Mouse (Mus musculus) urinary bladder, adult 2 months (tissue): ENCODE data around the gene Map3k13. TPM values are rescaled to one million over a fixed set of nuclear protein-coding genes. Genes with fewer than 3 reads are reported as not detected.
"Not testable (repeated sequence)": the region's sequence is repeated elsewhere in the genome, so short reads cannot be mapped to it uniquely, and the experiment has no call there.

Experiments
- DNase-seq: peaks from one replicate; pipeline ENCODE4 v3.0.0; 2022; ENCODE audit warnings: low spot score
- polyA plus RNA-seq: library from polyadenylated mRNA; depleted of rRNA; stranded (reverse); fragments of >200 nt; gene quantifications from 2 replicates; pipeline ENCODE4 v1.2.3, GENCODE M21; 2012

The Map3k13 gene
- polyA plus RNA-seq, 1 experiment, result 0.69 TPM

DNA sequence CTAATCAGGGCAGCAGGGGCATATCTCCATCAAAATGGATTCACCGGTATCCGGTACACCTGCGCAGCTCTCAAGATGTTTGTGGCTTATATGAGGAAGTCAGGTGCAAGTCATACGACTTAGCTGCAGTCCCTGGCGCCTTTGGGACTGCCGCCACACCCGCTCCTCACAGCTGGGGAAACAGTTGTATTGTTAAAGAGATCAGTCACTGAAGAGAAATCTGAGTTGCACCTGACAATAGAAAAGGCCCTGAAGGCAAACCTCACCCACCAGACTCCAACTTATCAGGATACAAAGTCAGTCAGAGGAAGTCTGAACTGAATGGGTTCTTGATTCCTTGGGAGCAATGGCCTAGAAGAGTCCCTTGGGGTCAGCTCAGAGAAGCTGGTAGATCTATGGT, 13.6 kb downstream of the Map3k13 start:
- DNase-seq, result not testable (repeated sequence)

DNA sequence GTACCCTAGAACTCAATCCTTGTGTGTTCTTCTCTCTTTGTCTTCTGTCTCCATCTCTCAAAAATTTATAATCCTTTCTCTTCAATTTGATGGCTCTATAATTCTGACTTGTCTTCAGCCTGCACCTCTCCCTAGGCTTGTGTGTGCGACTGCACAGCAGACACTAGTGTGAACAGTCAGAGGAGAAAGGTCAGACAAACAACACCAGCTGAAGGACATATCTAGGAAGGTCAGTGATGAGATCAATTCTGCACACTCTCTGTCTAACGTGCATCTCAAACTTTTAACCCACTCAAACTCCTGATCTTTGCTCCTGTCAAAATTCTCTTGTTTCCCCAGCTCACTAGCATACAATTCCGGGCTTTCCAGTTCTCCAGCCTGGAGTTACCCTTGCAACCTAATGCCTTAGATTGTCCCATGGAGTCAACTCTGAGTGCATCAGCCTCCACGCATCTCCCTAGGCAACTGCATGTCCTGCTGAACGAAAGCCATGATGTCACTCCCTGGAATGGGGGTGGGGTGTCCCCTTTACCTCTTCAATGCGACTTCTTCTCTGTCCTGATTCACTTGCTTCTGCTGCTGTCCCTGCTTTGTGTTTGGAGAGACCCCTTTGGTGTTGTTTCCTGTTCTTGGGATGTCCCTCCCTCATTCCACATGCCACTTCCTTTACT, 19.2 kb downstream of the Map3k13 start:
- no peak for DNase-seq

GRCm38 (mm10) chr16:21814861-21815668, 20.9 kb downstream of the Map3k13 start:
- DNase-seq, result no peak

DNA sequence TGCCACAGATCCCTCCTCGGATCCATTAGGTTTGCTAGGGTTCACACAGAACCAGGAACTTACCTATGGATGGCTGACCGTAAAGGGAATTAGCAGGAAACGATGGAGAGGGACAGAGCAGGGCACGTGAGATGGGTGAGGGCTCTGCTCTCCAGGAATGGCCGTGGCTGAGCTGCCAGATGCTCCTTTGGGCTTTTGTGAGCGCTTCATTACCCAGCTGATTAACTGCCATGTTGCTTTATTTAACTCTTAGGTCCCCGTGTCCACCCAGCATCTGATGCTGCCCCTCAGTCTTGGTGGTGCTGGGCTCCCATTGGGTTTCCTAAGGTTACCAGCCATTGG, 21.5 kb downstream of the Map3k13 start:
- no peak for DNase-seq

DNA sequence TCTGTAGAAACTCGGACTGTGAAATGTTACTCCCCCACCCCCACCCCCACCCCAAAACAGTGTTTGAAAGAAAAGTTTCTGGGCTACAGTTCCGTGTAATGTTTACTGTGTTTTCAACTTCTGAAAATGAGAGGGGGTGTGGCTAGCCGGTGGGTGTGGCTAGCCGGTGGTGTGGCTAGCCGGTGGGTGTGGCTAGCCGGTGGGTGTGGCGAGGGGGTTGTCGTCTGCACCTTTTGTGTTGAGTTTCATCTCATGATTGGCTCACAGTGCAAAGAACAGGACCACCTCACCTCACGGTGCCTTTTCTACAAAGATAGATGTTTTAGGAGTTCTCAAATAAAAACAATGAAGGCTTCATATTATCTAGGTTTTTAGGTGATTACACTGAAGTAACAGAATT, 24.0 kb downstream of the Map3k13 start:
- no peak for DNase-seq

- DNase-seq, result no peak
Measured at GRCm38 (mm10) chr16:21818629-21819028, 24.5 kb downstream of the Map3k13 start.

DNA sequence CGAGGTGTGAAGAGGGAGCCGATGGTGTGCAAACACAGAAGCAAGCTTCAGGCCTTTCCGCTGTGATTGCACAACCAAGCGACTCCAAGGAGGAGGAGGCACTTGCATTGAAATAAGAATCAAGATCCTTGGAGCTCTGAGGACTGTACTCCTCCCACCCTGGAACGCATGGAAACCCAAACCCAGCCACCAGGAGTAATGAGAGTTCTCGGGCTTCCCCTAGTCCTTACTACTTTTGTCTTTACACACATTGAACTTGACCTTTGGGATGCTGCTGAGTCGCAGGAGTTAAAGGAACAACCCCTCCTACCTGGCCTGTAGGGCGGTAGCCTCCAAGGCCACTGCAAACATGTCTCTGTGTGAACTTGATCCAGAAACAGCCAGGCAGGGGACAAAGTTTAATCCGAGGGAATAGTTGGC, 31.5 kb downstream of the Map3k13 start:
- DNase-seq, result no peak

GRCm38 (mm10) chr16:21827153-21827552, 33.0 kb downstream of the Map3k13 start:
- no peak for DNase-seq

DNA sequence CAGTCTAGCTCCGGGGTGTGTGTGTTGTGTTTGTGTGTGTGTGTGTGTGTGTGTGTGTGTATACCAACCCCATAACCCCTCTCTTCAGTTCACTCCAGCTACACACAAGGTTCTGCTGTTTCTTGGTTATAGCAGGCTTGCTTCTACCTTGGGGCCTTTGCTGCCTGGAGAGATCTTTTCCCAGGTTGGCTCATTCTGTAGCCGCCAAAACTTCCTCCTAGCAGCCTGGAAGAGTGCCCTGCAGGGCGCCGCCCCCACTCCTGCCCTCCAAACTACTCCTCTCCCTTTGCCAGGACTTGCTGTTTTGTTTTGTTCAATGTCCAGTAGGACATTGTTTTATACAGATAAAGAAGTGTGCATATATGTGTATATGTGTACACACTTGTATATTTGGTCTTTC, 33.4 kb downstream of the Map3k13 start:
- no peak for DNase-seq

GRCm38 (mm10) chr16:21829711-21830110, 35.6 kb downstream of the Map3k13 start:
- no peak for DNase-seq

GRCm38 (mm10) chr16:21830784-21831183, 36.6 kb downstream of the Map3k13 start:
- no peak for DNase-seq

GRCm38 (mm10) chr16:21831764-21832163, 37.6 kb downstream of the Map3k13 start:
- no peak for DNase-seq

GRCm38 (mm10) chr16:21833469-21833868, 39.3 kb downstream of the Map3k13 start:
- DNase-seq, result no peak

- no peak for DNase-seq
Measured at GRCm38 (mm10) chr16:21833970-21834369, 39.8 kb downstream of the Map3k13 start.

- no peak for DNase-seq
Measured at GRCm38 (mm10) chr16:21834866-21835583, 40.9 kb downstream of the Map3k13 start.

- no peak for DNase-seq
Measured at GRCm38 (mm10) chr16:21835584-21835931, 41.4 kb downstream of the Map3k13 start.

GRCm38 (mm10) chr16:21836311-21837072, 42.3 kb downstream of the Map3k13 start:
- DNase-seq, result no peak

GRCm38 (mm10) chr16:21837694-21838093, 43.5 kb downstream of the Map3k13 start:
- no peak for DNase-seq

DNA sequence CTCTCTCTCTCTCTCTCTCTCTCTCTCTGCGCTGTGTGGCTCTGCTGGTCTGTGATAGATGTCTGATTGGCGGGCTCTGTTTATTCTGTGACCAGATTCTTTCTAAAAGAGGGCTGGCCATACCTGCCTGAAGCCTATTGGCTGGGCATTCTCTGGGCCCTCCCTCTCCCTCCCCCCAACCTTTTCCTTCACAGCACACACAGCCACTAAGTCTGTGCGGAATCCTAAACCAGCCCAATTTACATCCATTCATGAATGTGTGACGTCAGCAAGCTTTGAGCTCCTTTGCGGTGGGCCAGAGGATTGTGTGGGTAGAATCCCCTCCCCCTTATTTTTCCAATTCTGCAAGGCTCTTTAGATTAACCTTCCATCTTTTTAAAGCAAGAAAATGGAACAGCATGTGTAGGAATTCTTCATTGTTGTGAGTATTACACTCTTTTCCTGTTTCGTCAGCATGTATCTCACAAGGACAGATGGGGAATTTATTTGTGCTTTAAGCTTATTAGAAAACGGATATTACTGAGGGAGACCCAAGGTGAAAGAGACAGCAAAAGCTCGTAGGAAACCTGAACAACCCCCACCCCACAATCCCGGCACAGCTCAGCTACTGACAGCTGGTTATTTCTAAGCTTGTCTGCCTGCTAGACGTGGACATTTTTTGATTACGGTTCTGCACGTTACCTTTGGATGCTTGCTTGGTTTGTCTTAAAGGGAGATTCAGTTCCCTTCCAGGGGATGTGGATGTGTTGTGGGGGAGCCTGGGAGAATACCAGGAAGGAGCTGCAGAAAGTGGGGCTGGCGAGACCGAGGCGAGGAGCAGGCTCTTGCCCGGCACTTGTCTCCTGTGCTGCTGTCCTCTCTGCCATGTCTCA, 51.9 kb downstream of the Map3k13 start:
- no peak for DNase-seq

DNA sequence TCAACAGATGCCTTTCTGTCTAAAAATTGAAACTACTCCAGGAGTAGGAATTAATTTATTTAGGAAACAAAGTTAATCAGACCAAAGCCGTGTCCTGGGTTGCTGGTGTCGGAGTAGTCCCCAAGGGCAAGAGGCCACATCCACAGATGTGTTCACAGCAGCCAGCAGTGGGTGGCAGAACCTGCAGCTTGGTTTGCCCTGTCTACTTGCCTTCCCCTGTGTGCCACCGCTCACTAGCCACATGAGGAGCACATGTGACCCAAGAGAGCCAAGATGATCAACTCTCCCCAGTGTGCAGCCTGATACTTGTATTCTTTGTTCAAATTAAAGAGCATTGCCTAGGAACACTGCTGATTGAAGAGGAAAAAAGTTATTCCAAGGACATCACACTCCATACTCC, 54.3 kb downstream of the Map3k13 start:
- DNase-seq, result no peak

DNA sequence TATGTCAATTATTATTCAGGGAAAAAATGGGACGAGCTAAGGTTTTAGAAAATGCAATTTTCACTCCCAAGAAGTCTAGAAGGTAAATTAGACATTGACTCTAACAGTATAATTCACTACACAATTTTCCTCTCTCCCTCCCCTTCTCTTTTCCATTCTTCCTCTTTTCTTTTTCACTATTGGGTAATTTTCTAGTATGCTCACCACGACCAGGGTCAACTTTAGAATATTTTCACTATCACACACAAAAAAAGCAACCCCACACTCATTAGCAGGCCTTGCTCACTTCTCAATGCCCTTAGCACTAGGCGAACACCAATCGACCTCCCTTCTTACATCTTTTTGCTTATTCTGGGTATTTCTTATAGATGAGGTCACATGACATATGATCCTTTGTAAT, 54.7 kb downstream of the Map3k13 start:
- DNase-seq, result no peak
